Mouse (Mus musculus) midbrain, embryonic 15.5 days (tissue): ENCODE results near the gene Gm45623. TPM values are rescaled to one million over a fixed set of nuclear protein-coding genes. Genes with fewer than 3 reads are reported as not detected.
A peak's percentile ranks its signal among the peaks of the same experiment; 100 is the strongest.

Source experiments
- ATAC-seq: fragments of 200-750 bp; cut with Nextera tagmentation; replicated peaks from 2 replicates; pipeline ENCODE4 v1.8.0; 2017; ENCODE audit warnings: moderate TSS enrichment
- H3K27ac ChIP-seq: fragments of 300-500 bp; sonication (generic); 2 replicates; pipeline ENCODE4 v1.5.1; 2015; ENCODE audit warnings: mild to moderate bottlenecking, inconsistent platforms
- H3K27me3 ChIP-seq: fragments of 300-500 bp; sonication (generic); replicated peaks from 2 replicates; pipeline ENCODE4 v1.6.1; 2015; ENCODE audit warnings: inconsistent platforms
- H3K36me3 ChIP-seq: fragments of 300-500 bp; sonication (generic); replicated peaks from 2 replicates; pipeline ENCODE4 v1.6.1; 2015; ENCODE audit warnings: inconsistent platforms
- H3K4me1 ChIP-seq: fragments of 300-500 bp; sonication (generic); 2 replicates; pipeline ENCODE4 v1.6.1; 2015; ENCODE audit warnings: inconsistent platforms
- H3K4me2 ChIP-seq: fragments of 300-500 bp; sonication (generic); 2 replicates; pipeline ENCODE4 v1.6.1; 2015; ENCODE audit warnings: inconsistent platforms, mild to moderate bottlenecking, moderate library complexity
- H3K4me3 ChIP-seq: fragments of 300-500 bp; sonication (generic); 2 replicates; pipeline ENCODE4 v1.5.1; 2015; ENCODE audit warnings: mild to moderate bottlenecking, inconsistent platforms
- H3K9ac ChIP-seq: fragments of 300-500 bp; sonication (generic); 2 replicates; pipeline ENCODE4 v1.6.1; 2015; ENCODE audit warnings: mild to moderate bottlenecking, inconsistent platforms
- H3K9me3 ChIP-seq: fragments of 300-500 bp; sonication (generic); 2 replicates; pipeline ENCODE4 v1.6.1; 2016; ENCODE audit warnings: inconsistent platforms
- WGBS: fragments of 180-500 bp; shearing (Covaris S2); methylation state at CpG from one replicate; pipeline ENCODE4 v1.1.7; 2015; ENCODE audit warnings: mixed read lengths; 5-methylcytosine and 5-hydroxymethylcytosine counted together
- polyA plus RNA-seq: library from polyadenylated mRNA; unstranded; fragments of >200 nt; fragmentation: Nextera tagmentation; extraction: Ambion mirVana; gene quantifications from 2 replicates; pipeline ENCODE4 v1.2.1, GENCODE M21; 2015

Gene Gm45623
- polyA plus RNA-seq: 2.7 and 3.1 TPM in 2 replicates

DNA sequence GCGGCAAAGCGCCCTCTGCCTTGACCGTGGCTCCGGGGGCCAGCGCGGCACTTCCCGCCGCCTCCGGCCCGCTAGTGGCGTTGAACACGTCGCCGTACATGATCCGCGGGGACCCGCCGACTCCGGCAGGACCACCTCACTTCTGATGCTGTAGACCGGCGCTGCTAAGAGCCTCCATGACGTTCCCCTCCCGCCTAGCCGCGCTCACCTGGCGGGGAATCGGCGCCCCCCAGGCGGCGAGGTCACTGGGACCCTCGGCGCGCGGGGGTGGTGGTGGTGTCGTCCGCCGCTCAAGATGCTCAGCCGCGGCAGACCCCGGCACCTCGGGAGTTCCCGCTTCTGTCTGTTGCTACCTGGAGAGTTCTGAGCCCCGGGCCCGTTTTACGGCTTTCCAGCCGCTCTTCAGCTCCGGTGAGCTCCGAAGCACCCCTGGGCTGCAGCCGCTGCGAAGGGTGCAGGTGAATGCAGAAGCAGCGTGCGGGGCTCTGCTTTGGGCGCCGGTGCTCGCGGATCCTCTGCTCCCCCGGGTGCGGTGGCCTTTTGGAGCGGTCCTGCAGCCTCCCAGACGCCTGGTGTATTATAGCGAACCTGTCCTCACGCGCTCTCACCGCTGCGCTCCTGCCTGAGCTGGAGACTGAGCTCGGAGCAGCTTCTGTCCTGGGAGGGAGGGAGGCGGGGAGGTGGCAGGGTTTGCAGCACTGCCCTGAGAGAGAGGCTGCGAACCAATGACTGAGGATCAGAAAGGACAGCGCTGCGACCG, at the start of gene Gm45623:
TSS of gene Gm45623 (minus strand) at position 636 of the 760 bp plus-strand sequence.
- WGBS: under 1% methylated on average over 68 of the region's 71 CpGs
- H3K9me3 ChIP-seq: no peaks in the 10 kb centered on the region
- peak within 1 kb of the TSS; percentile 91 for H3K4me2 ChIP-seq
- H3K27ac ChIP-seq: no peak within 1 kb of the TSS
- H3K4me1 ChIP-seq: peaks cover 21% of the 10 kb centered on the region
- H3K36me3 ChIP-seq: no peaks in the 10 kb centered on the region
- peaks cover 27% of the 10 kb centered on the region for H3K27me3 ChIP-seq
- peak within 1 kb of the TSS; percentile 48 for H3K4me3 ChIP-seq
- ATAC-seq: peak; percentile 57
- peak within 1 kb of the TSS; percentile 54 for H3K9ac ChIP-seq

DNA sequence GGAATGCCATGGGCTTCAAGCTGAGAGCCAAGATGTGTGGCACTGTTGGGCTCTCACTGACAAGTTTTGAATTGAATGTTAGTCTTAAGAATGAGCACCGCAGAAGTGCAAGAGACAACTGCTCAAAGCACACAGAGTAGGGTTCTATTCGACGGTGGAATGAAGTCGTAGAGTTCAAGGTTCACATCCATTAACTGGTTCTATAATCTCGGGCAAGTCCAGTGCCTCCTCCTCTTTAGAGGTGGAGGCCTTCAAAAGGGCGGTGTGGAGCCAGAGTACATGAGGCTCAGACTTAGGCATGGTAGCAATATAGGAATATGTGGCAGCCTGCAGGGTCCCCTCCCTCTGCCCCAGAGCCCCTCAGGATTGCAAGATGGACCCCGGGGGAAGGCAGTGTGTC, 43.8 kb upstream of the Gm45623 start:
- Histone ChIP-seq H3K4me1 (peaks cover 9% of the 10 kb centered on the region), H3K4me2 (no peak overlapping the region), H3K27ac (no peak overlapping the region), H3K9me3 (no peaks in the 10 kb centered on the region), H3K36me3 (no peaks in the 10 kb centered on the region), H3K4me3 (no peak overlapping the region), H3K27me3 (no peaks in the 10 kb centered on the region), H3K9ac (no peak overlapping the region)
- WGBS: 79% methylated on average over 7 of the region's 7 CpGs
- no peak for ATAC-seq

DNA sequence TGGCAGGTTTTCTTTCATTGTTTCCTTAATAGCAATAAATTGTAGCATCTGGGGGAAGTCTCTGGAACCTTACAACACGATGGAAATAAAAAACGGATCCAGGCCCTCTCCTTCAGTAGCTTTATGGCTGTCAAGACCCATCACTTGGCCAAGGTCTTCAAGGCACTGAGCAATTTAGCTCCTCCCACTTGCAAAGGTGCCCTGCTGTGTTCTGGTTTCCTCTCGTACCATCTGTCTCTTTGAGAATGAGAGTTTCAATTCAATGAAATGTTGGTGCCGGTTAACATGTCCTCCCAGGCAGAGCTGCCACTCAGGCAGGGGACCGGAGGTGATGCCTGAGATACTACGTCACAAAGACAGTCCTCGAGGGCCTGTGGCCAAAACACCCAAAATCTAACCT, 41.9 kb upstream of the Gm45623 start:
- no peak overlapping the region for H3K4me2 ChIP-seq
- no peak for ATAC-seq
- no peaks in the 10 kb centered on the region for H3K27me3 ChIP-seq
- H3K36me3 ChIP-seq: no peaks in the 10 kb centered on the region
- no peak overlapping the region for H3K9ac ChIP-seq
- H3K9me3 ChIP-seq: no peaks in the 10 kb centered on the region
- H3K4me3 ChIP-seq: no peak overlapping the region
- H3K4me1 ChIP-seq: peaks cover 9% of the 10 kb centered on the region
- WGBS: 66% methylated on average over 7 of the region's 7 CpGs
- H3K27ac ChIP-seq: no peak overlapping the region

DNA sequence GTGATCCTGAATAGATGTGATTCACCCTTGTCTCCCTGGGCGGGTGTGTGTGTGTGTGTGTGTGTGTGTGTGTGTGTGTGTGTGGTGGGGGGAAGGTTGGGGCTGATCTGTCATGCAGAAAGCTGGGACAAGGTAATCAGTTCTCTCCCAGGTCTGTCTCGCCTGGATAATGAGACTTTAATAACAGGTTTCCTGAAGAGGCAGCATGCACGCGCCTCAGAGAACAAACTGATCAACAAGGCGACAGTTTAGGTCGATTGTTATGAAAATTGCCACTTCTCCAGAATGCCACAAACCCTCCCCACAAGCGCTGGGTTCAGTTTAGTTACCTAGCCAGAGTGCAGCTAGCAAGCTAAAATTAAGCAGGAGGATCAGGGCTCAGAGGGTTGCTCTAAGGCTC, 40.8 kb upstream of the Gm45623 start:
- WGBS: 36% methylated on average over 7 of the region's 7 CpGs
- H3K27me3 ChIP-seq: no peaks in the 10 kb centered on the region
- H3K36me3 ChIP-seq: no peaks in the 10 kb centered on the region
- H3K9me3 ChIP-seq: no peaks in the 10 kb centered on the region
- H3K4me1 ChIP-seq: peaks cover 9% of the 10 kb centered on the region
- no peak overlapping the region for H3K4me2 ChIP-seq
- no peak overlapping the region for H3K9ac ChIP-seq
- H3K4me3 ChIP-seq: no peak overlapping the region
- H3K27ac ChIP-seq: no peak overlapping the region
- ATAC-seq: no peak

GRCm38 (mm10) chr13:56792844-56793243, 39.2 kb upstream of the Gm45623 start:
- no peak overlapping the region for H3K4me2 ChIP-seq
- H3K9me3 ChIP-seq: no peaks in the 10 kb centered on the region
- peaks cover 9% of the 10 kb centered on the region for H3K4me1 ChIP-seq
- H3K36me3 ChIP-seq: no peaks in the 10 kb centered on the region
- no peak for ATAC-seq
- H3K27me3 ChIP-seq: no peaks in the 10 kb centered on the region
- H3K27ac ChIP-seq: no peak overlapping the region
- no peak overlapping the region for H3K9ac ChIP-seq
- WGBS: 89% methylated on average over 3 of the region's 3 CpGs
- no peak overlapping the region for H3K4me3 ChIP-seq

- Histone ChIP-seq H3K27me3 (no peaks in the 10 kb centered on the region), H3K4me2 (no peak overlapping the region), H3K36me3 (no peaks in the 10 kb centered on the region), H3K9me3 (no peaks in the 10 kb centered on the region), H3K4me1 (peaks cover 9% of the 10 kb centered on the region), H3K4me3 (no peak overlapping the region), H3K9ac (no peak overlapping the region), H3K27ac (no peak overlapping the region)
- WGBS: 88% methylated on average over 3 of the region's 3 CpGs
- no peak for ATAC-seq
Measured at GRCm38 (mm10) chr13:56790683-56791082, 37.1 kb upstream of the Gm45623 start.

GRCm38 (mm10) chr13:56782621-56783020, 29.0 kb upstream of the Gm45623 start:
- Histone ChIP-seq H3K4me2 (no peak overlapping the region), H3K9ac (no peak overlapping the region), H3K36me3 (no peaks in the 10 kb centered on the region), H3K4me1 (peaks cover 27% of the 10 kb centered on the region), H3K27me3 (no peaks in the 10 kb centered on the region), H3K27ac (no peak overlapping the region), H3K9me3 (0 out of 2 replicates have a peak, but pooled peaks cover 8% of the 10 kb centered on the region), H3K4me3 (no peak overlapping the region)
- ATAC-seq: no peak
- WGBS: 82% methylated on average over 1 of the region's 1 CpGs

GRCm38 (mm10) chr13:56781697-56782096, 28.1 kb upstream of the Gm45623 start:
- Histone ChIP-seq H3K27me3 (no peaks in the 10 kb centered on the region), H3K27ac (peak overlapping the region; percentile 69), H3K4me3 (no peak overlapping the region), H3K9me3 (0 out of 2 replicates have a peak, but pooled peaks cover 8% of the 10 kb centered on the region), H3K4me1 (peaks cover 27% of the 10 kb centered on the region), H3K9ac (no peak overlapping the region), H3K4me2 (no peak overlapping the region), H3K36me3 (no peaks in the 10 kb centered on the region)
- ATAC-seq: 0 out of 2 replicates have a peak, but pooled peaks have one; percentile 3
- 92% methylated on average over 3 of the region's 3 CpGs for WGBS

DNA sequence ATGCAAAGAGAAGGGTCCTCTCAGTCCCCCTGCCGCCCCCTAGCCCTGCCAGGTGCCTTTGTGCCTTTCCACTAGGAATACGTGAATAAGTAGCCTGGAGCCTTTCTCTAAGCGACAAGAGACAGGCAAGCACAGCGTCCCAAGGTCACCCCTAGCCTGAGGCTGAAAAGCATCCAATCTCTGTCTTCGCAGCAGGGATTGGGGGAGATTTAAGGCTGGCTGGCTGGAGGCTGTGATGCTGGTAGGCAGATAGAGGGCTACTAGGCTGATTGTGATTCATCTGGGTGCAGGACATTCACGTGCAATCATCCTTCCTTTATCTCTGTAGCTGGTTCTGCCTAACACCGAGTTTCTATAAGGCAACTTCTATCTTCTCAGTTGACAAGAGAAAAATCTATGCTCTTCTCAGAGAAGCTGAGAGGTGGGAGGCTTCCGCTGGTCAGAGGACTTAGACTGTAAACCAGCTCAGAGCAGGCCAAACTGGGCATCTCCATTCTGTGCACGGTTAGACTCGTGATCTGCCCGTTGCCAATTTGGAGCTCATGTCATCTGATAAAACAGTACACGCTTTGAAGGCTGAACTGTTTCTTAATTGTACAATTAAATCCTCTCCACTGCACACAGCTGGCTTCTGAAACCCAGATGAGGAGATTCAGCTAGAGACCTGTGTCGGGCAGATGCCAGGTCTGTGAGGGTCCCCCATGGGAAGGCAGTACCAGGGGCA, 27.3 kb upstream of the Gm45623 start:
- no peaks in the 10 kb centered on the region for H3K27me3 ChIP-seq
- no peak overlapping the region for H3K4me3 ChIP-seq
- H3K4me2 ChIP-seq: no peak overlapping the region
- peaks cover 27% of the 10 kb centered on the region for H3K4me1 ChIP-seq
- no peaks in the 10 kb centered on the region for H3K36me3 ChIP-seq
- H3K9me3 ChIP-seq: 0 out of 2 replicates have a peak, but pooled peaks cover 8% of the 10 kb centered on the region
- H3K9ac ChIP-seq: no peak overlapping the region
- H3K27ac ChIP-seq: peak overlapping the region; percentile 69
- 37% methylated on average over 13 of the region's 13 CpGs for WGBS
- peak; percentile 48; the same call in 1 of the 2 replicates for ATAC-seq

DNA sequence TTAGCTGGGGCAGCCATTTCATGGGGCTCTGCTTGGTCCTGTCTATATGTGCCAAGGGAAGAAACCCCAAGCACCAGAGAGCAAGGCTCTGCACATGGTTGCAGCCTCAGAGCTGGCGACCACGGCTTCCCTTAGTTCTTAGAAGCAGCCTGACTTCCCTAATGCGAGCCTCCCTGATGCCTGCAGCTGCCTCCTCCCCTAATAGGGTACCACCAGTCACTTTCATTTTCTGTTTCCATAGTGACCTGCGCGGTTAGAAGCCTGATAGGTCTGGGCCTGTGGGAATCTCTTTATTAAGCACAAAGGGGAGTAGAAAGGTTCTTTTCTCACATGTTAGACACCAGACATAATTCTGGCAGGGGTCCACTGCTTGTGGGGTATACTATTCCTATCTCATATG, 20.7 kb upstream of the Gm45623 start:
- no peak overlapping the region for H3K4me3 ChIP-seq
- peaks cover 36% of the 10 kb centered on the region for H3K4me1 ChIP-seq
- peak overlapping the region; percentile 31; the same call in 1 of the 2 replicates for H3K9ac ChIP-seq
- H3K36me3 ChIP-seq: no peaks in the 10 kb centered on the region
- peak; percentile 86 for ATAC-seq
- peak overlapping the region; percentile 13 for H3K4me2 ChIP-seq
- WGBS: 6% methylated on average over 5 of the region's 5 CpGs
- H3K27me3 ChIP-seq: no peaks in the 10 kb centered on the region
- H3K9me3 ChIP-seq: no peaks in the 10 kb centered on the region
- peak overlapping the region; percentile 84 for H3K27ac ChIP-seq

GRCm38 (mm10) chr13:56773262-56773870, 19.7 kb upstream of the Gm45623 start:
- H3K9me3 ChIP-seq: no peaks in the 10 kb centered on the region
- no peaks in the 10 kb centered on the region for H3K27me3 ChIP-seq
- ATAC-seq: no peak
- H3K36me3 ChIP-seq: no peaks in the 10 kb centered on the region
- no peak overlapping the region for H3K4me2 ChIP-seq
- peaks cover 41% of the 10 kb centered on the region for H3K4me1 ChIP-seq
- peak overlapping the region; percentile 84 for H3K27ac ChIP-seq
- WGBS: 59% methylated on average over 14 of the region's 14 CpGs
- H3K9ac ChIP-seq: no peak overlapping the region
- H3K4me3 ChIP-seq: no peak overlapping the region

DNA sequence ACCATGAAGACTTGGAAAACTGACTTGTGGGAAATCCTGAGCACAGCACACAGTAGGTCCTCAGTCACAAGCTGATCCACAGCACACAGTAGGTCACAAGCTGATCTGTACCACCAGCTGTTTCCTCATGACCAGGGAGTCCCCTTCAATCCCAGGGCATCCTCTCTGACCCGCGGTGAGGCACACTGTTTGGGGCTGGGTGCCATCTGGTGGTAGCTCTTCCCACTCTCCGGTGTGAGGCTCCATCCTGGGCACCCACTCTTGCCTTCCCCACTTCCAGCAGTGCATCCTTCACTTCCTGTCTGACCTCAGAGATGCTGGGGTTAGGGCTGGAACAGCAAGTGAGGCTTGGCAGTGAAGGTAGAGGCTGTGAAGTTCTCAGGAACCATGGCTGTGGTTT, 19.0 kb upstream of the Gm45623 start:
- Histone ChIP-seq H3K4me2 (no peak overlapping the region), H3K4me3 (no peak overlapping the region), H3K36me3 (no peaks in the 10 kb centered on the region), H3K27me3 (no peaks in the 10 kb centered on the region), H3K4me1 (peaks cover 41% of the 10 kb centered on the region), H3K9ac (no peak overlapping the region), H3K9me3 (no peaks in the 10 kb centered on the region), H3K27ac (no peak overlapping the region)
- ATAC-seq: no peak
- 51% methylated on average over 3 of the region's 3 CpGs for WGBS
